In the genomic region with DNA sequence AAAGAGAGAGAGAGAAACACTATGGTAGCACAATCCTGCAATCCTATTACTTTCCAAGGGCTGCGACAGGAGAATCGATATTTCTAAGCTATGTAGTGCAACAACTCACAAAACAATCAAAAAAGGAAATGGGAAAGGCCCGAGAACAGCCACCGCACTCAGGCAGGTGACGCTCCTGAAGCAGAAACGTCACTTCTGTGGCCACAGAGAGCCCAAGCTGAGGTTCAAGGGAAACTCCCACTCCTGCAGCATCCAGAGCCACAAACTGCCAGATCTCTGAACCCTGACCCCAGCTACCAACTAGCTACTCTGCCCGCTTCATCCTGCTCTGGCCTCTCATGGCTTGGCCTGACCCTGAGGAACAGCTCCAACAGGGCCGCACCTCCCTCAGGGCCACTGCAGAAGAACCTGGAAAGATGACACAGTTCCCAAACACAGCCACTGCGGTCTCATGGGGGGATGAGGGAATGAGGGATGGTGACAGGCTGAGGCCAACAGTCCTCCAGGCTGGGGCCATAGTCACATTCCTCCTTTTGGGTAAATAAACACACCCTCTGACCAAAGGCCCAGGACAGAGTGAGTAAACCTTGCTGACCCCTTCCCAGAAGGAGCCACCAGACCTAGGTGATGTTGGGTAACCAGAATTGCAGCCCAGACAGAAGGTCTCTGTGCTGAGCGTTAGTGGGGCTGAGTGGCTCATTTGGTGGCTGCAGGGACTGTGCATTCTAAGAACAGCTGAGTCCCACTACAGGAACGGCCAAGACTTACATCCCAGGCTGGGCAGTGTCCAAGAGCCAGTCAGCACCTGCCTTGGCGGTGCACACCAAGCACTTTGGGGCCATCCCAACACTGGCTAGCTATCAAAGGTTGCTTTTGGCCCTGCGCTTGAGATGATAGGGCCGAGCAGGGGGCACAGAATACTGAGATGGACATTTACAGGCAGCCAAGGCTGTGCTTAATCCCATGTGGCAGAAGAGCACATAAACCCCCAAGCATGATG, we compare ENCODE assay signal across 9 mouse cellular contexts. TPM values are rescaled to one million over a fixed set of nuclear protein-coding genes. Genes with fewer than 3 reads are reported as not detected.
DNase-seq lines count a peak whose midpoint lies in the region; ATAC-seq lines count a peak whose summit lies in the region.
"Had no signal": no experiment of that assay in that cellular context is flagged by ENCODE, and none has a peak within 500 bp of the region (broad histone marks: within the 10 kb centered on the region; RNA-seq: fewer than 3 reads in every experiment).

No protein-coding gene starts in this region.

- intact Hi-C loops in heart, postnatal 25 days (cut with DNase I) = loop anchor here (5.0 kb wide), 1 partner anchor 35 kb away; no protein-coding TSS in a partner anchor

- H3K36me3 ChIP-seq in embryonic facial prominence, embryonic 14.5 days (ENCODE audit: control insufficient read depth, insufficient read depth, low read length) = no peaks in the 10 kb centered on the region
- no peaks in the 10 kb centered on the region for H3K36me3 ChIP-seq in limb, embryonic 10.5 days

- H3K9me3 ChIP-seq in embryonic facial prominence, embryonic 14.5 days (ENCODE audit: control insufficient read depth, low read length) = no peaks in the 10 kb centered on the region
- no peaks in the 10 kb centered on the region for H3K9me3 ChIP-seq in limb, embryonic 10.5 days (replicated peaks)
- H3K9me3 ChIP-seq: G1E had no signal

- DNase-seq in heart, adult 11 months = peak; percentile 95
- no peak for DNase-seq in heart, postnatal 25 days (ENCODE audit: low spot score)
- peak; percentile 61 for DNase-seq in A20 (ENCODE audit: low read depth, low spot score)
- DNase-seq in embryonic facial prominence, embryonic 14.5 days (ENCODE audit: low spot score) = no peak
- no peak for DNase-seq in limb, embryonic 10.5 days (ENCODE audit: low spot score)
- DNase-seq in frontal cortex, postnatal 36 days (ENCODE audit: low spot score in 2 of 2) = no peak
- DNase-seq in left cerebral cortex, adult 8-10 months (ENCODE audit: low spot score in 2 of 2) = no peak
- no peak for DNase-seq in adrenal gland, postnatal 25 days

- H3K4me3 ChIP-seq in embryonic facial prominence, embryonic 14.5 days (ENCODE audit: low read depth, low read length) = no peak overlapping the region
- 0 out of 2 replicates have a peak overlapping the region, but pooled peaks have one; percentile 64 for H3K4me3 ChIP-seq in limb, embryonic 10.5 days

- 74% methylated on average over 14 of the region's 14 CpGs for WGBS in embryonic facial prominence, embryonic 14.5 days
- WGBS in limb, embryonic 10.5 days = 64% methylated on average over 14 of the region's 14 CpGs

- H3K4me1 ChIP-seq in embryonic facial prominence, embryonic 14.5 days (ENCODE audit: control insufficient read depth, insufficient read depth, low read length) = peaks cover 18% of the 10 kb centered on the region
- H3K4me1 ChIP-seq in limb, embryonic 10.5 days = peaks cover 35% of the 10 kb centered on the region

- H3K27ac ChIP-seq in embryonic facial prominence, embryonic 14.5 days (replicated peaks; ENCODE audit: low read depth, low read length) = no peak overlapping the region
- no peak overlapping the region for H3K27ac ChIP-seq in limb, embryonic 10.5 days

- no peak overlapping the region for H3K9ac ChIP-seq in embryonic facial prominence, embryonic 14.5 days (ENCODE audit: low read depth, low read length)

- no peak for ATAC-seq in embryonic facial prominence, embryonic 14.5 days (ENCODE audit: low read depth)

- H3K27me3 ChIP-seq in embryonic facial prominence, embryonic 14.5 days (replicated peaks; ENCODE audit: control insufficient read depth, insufficient read depth, low read length) = peaks cover 4% of the 10 kb centered on the region; the same call in 1 of the 2 replicates
- peaks cover 58% of the 10 kb centered on the region for H3K27me3 ChIP-seq in limb, embryonic 10.5 days (ENCODE audit: low read depth, poor library complexity, severe bottlenecking)

- peak overlapping the region; percentile 93 for H3K4me2 ChIP-seq in embryonic facial prominence, embryonic 14.5 days (ENCODE audit: low read depth, low read length)

RNA-seq across cellular contexts. Expression of a gene that starts 1.2 kb away (rescaled TPM):
- total RNA-seq in heart, postnatal 25 days (2021) = 10 to 100 TPM; 15.8 to 20.0 TPM
- polyA plus RNA-seq in embryonic facial prominence, embryonic 14.5 days (2014; fragmentation: Nextera tagmentation; extraction: Ambion mirVana) = 6.4 and 8.1 TPM in 2 replicates
- polyA plus RNA-seq in limb, embryonic 10.5 days (2016; fragmentation: Nextera tagmentation; extraction: Ambion mirVana) = 1.3 and 1.6 TPM in 2 replicates
- 100 to 1,000 TPM; 171 to 194 (median 182) TPM for total RNA-seq in left cerebral cortex, adult 8-10 months (2022)
- total RNA-seq in adrenal gland, postnatal 25 days (2021) = 32.6 and 34.1 TPM in 2 replicates

RNA-seq across cellular contexts. Expression of a gene that starts 32.4 kb away (rescaled TPM):
- total RNA-seq in heart, postnatal 25 days (2021) = 100 to 1,000 TPM; 147 TPM
- 23.2 and 26.5 TPM in 2 replicates for polyA plus RNA-seq in embryonic facial prominence, embryonic 14.5 days (2014; fragmentation: Nextera tagmentation; extraction: Ambion mirVana)
- polyA plus RNA-seq in limb, embryonic 10.5 days (2016; fragmentation: Nextera tagmentation; extraction: Ambion mirVana) = 1.9 and 3.0 TPM in 2 replicates
- total RNA-seq in left cerebral cortex, adult 8-10 months (2022) = 10 to 100 TPM; 21.8 to 41.0 (median 28.6) TPM
- 17.8 and 21.0 TPM in 2 replicates for total RNA-seq in adrenal gland, postnatal 25 days (2021)
- total RNA-seq: G1E had no signal

RNA-seq across cellular contexts. Expression of a gene that starts 57.1 kb away (rescaled TPM):
- 10 to 100 TPM; 29.5 to 35.7 TPM for total RNA-seq in heart, postnatal 25 days (2021)
- 211 and 239 TPM in 2 replicates for polyA plus RNA-seq in embryonic facial prominence, embryonic 14.5 days (2014; fragmentation: Nextera tagmentation; extraction: Ambion mirVana)
- 359 and 361 TPM in 2 replicates for polyA plus RNA-seq in limb, embryonic 10.5 days (2016; fragmentation: Nextera tagmentation; extraction: Ambion mirVana)
- 10 to 100 TPM; 16.8 to 26.8 (median 23.8) TPM for total RNA-seq in left cerebral cortex, adult 8-10 months (2022)
- 34.8 and 46.0 TPM in 2 replicates for total RNA-seq in adrenal gland, postnatal 25 days (2021)

Comparison
In these comparisons a context has a peak if more than half of its experiments do, and no peak if none do; other contexts are left out.
1. DNase-seq: peak in heart, adult 11 months (single experiment) and A20 (single experiment); none in heart, postnatal 25 days (single experiment), embryonic facial prominence, embryonic 14.5 days (single experiment), limb, embryonic 10.5 days (single experiment), frontal cortex, postnatal 36 days (0 of 2), left cerebral cortex, adult 8-10 months (0 of 2) and adrenal gland, postnatal 25 days (single experiment).